In the genomic region with DNA sequence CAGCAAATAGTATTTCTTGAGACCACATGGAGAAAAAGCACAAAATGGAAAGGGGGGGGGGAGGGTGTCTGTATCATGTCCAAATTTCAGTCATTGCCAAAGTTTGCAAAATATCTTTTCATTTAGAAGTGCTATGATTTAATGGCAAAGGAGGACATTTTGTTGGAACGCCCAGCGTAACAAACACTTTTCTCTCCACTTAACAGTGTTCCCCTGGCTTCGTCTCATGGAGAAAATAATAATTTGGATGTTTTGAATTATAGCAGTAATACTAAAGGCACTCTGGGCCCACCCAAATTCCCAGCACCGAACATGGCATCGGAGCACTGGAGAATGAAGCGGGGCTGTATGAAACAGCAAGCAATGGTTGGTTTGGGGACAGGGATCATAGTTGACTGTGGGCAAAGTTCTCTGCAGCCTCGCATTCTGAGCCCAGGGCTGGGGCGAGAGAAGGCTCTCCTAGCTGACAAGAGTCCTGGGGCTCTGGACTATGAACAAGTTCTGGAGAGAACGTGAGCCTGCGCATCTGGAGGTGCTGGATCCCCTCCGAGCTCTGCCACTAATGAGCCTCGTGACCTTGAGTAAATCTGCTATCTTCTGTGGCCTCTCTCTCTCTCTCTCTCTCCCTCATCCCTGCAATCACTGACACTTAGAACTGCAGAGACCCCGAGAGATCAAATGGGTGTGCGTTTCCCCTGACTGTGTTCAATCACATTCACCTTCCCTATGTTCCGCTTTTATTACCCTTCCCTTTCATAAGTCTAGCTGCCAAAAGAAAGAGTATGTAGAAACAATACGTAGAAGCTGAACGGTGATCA, we compare ENCODE assay signal across 11 mouse cellular contexts.
DNase-seq lines count a peak whose midpoint lies in the region; ATAC-seq and TF ChIP-seq lines count a peak whose summit lies in the region.
"Had no signal": no experiment of that assay in that cellular context is flagged by ENCODE, and none has a peak within 500 bp of the region (broad histone marks: within the 10 kb centered on the region; RNA-seq: fewer than 3 reads in every experiment).

No protein-coding gene starts in this region.

- peak overlapping the region; percentile 69 for H3K27ac ChIP-seq in lung, embryonic 16.5 days (ENCODE audit: low read length)
- H3K27ac ChIP-seq in testis, adult 2 months (ENCODE audit: control insufficient read depth, insufficient read depth, low read depth, low read length) = peak overlapping the region; percentile 44; the same call in 1 of the 2 replicates
- H3K27ac ChIP-seq: hindbrain, embryonic 14.5 days had no signal

- ATAC-seq in lung, embryonic 16.5 days (ENCODE audit: low read depth) = peak; percentile 58
- ATAC-seq: midbrain, embryonic 16.5 days; Patski had no signal

- DNase-seq in adrenal gland, postnatal 10 days = peak; percentile 17
- DNase-seq in adrenal gland, postnatal 25 days = no peak
- DNase-seq in lung, postnatal 14 days = no peak
- DNase-seq in heart, postnatal 36 days = peak; percentile 35 to 60
- no peak for DNase-seq in spleen, postnatal 14 days (ENCODE audit: low spot score in 2 of 2)
- no peak for DNase-seq in right cerebral cortex, adult 2 months (ENCODE audit: low spot score in 2 of 2)

- no peaks in the 10 kb centered on the region for H3K27me3 ChIP-seq in lung, embryonic 16.5 days (ENCODE audit: control insufficient read depth, insufficient read depth, low read depth, low read length)
- no peaks in the 10 kb centered on the region for H3K27me3 ChIP-seq in testis, adult 2 months (ENCODE audit: control insufficient read depth, insufficient read depth, low read length)
- H3K27me3 ChIP-seq: Patski had no signal

- H3K9ac ChIP-seq in lung, embryonic 16.5 days (ENCODE audit: low read length) = no peak overlapping the region
- H3K9ac ChIP-seq: hindbrain, embryonic 14.5 days had no signal

- peaks cover 5% of the 10 kb centered on the region; the same call in 1 of the 2 replicates for H3K4me1 ChIP-seq in lung, embryonic 16.5 days (replicated peaks; ENCODE audit: control insufficient read depth, insufficient read depth, low read length)
- no peaks in the 10 kb centered on the region for H3K4me1 ChIP-seq in testis, adult 2 months (ENCODE audit: control insufficient read depth, insufficient read depth, low read length)

- intact Hi-C loops in heart, postnatal 36 days (cut with DNase I) = no loop called here

- no peaks in the 10 kb centered on the region for H3K36me3 ChIP-seq in lung, embryonic 16.5 days (ENCODE audit: control insufficient read depth, insufficient read depth, low read length)
- no peaks in the 10 kb centered on the region for H3K36me3 ChIP-seq in testis, adult 2 months (ENCODE audit: control insufficient read depth, insufficient read depth, low read length)

- 53% methylated on average over 17 of the region's 17 CpGs for WGBS in lung, embryonic 16.5 days

- no peak overlapping the region for H3K4me3 ChIP-seq in lung, embryonic 16.5 days (ENCODE audit: low read length)
- no peak overlapping the region for H3K4me3 ChIP-seq in testis, adult 2 months (ENCODE audit: control insufficient read depth, low read depth, low read length)

- no peak for TF ChIP-seq CTCF in testis, adult 2 months (IDR thresholded peaks at IDR 0.05; ENCODE audit: control insufficient read depth, insufficient read depth, insufficient replicate concordance, low read depth, low read length)

- no peak for TF ChIP-seq POLR2A in testis, adult 2 months (IDR thresholded peaks at IDR 0.05; ENCODE audit: control insufficient read depth, low read depth, low read length)

- no peaks in the 10 kb centered on the region for H3K9me3 ChIP-seq in lung, embryonic 16.5 days (ENCODE audit: control insufficient read depth, low read length)

- H3K4me2 ChIP-seq in lung, embryonic 16.5 days (ENCODE audit: low read depth, low read length) = peak overlapping the region; percentile 7; the same call in 1 of the 2 replicates
- H3K4me2 ChIP-seq: hindbrain, embryonic 14.5 days had no signal

Comparison
In these comparisons a context has a peak if more than half of its experiments do, and no peak if none do; other contexts are left out.
1. DNase-seq: peak in adrenal gland, postnatal 10 days (single experiment) and heart, postnatal 36 days (2 of 2); none in adrenal gland, postnatal 25 days (single experiment), lung, postnatal 14 days (single experiment), spleen, postnatal 14 days (0 of 2) and right cerebral cortex, adult 2 months (0 of 2).